Mouse (Mus musculus): ENCODE results near the gene Krt83. TPM values are rescaled to one million over a fixed set of nuclear protein-coding genes. Genes with fewer than 3 reads are reported as not detected.
"Not testable (repeated sequence)": the region's sequence is repeated elsewhere in the genome, so short reads cannot be mapped to it uniquely, and the experiment has no call there.

Krt83 gene
- not detected for total RNA-seq (2022)

GRCm38 (mm10) chr15:101491431-101491830 is at the start of gene Krt83:
Gene Krt83 (minus strand): TSS chr15:101491512.
- DNase-seq (ENCODE audit: low spot score in 2 of 2): no peak

GRCm38 (mm10) chr15:101538580-101538900 is 47.2 kb upstream of the Krt83 start:
- no peak for DNase-seq (ENCODE audit: low spot score in 2 of 2)

GRCm38 (mm10) chr15:101537864-101538579 is 46.7 kb upstream of the Krt83 start:
- no peak for DNase-seq (ENCODE audit: low spot score in 2 of 2)

- no peak for DNase-seq (ENCODE audit: low spot score in 2 of 2)
Observed at GRCm38 (mm10) chr15:101536054-101536850, 44.9 kb upstream of the Krt83 start.

- DNase-seq (ENCODE audit: low spot score in 2 of 2): no peak
Observed at GRCm38 (mm10) chr15:101532720-101533119, 41.4 kb upstream of the Krt83 start, which contains the start of gene Krt84. Gene Krt84 (minus strand): TSS chr15:101532820.

GRCm38 (mm10) chr15:101522556-101523232 is 31.4 kb upstream of the Krt83 start:
- no peak for DNase-seq (ENCODE audit: low spot score in 2 of 2)

- peak; percentile 26 to 52 for DNase-seq (ENCODE audit: low spot score in 2 of 2)
Observed at GRCm38 (mm10) chr15:101519792-101520191, 28.5 kb upstream of the Krt83 start.

GRCm38 (mm10) chr15:101517161-101517560 is 25.8 kb upstream of the Krt83 start, which contains the start of gene Gm49425:
Gene Gm49425 (minus strand): TSS chr15:101517261.
- DNase-seq (ENCODE audit: low spot score in 2 of 2): not testable (repeated sequence)

- no peak for DNase-seq (ENCODE audit: low spot score in 2 of 2)
Observed at GRCm38 (mm10) chr15:101508247-101508646, 16.9 kb upstream of the Krt83 start.

GRCm38 (mm10) chr15:101506896-101507758 is 15.8 kb upstream of the Krt83 start:
- DNase-seq (ENCODE audit: low spot score in 2 of 2): no peak

- DNase-seq (ENCODE audit: low spot score in 2 of 2): no peak
Observed at GRCm38 (mm10) chr15:101497181-101497580, 5.9 kb upstream of the Krt83 start.

- no peak for DNase-seq (ENCODE audit: low spot score in 2 of 2)
Observed at GRCm38 (mm10) chr15:101495266-101495665, 4.0 kb upstream of the Krt83 start.

- DNase-seq (ENCODE audit: low spot score in 2 of 2): no peak
Observed at GRCm38 (mm10) chr15:101494203-101494602, 2.9 kb upstream of the Krt83 start.

- DNase-seq (ENCODE audit: low spot score in 2 of 2): no peak
Observed at GRCm38 (mm10) chr15:101493713-101494112, 2.4 kb upstream of the Krt83 start.

- no peak for DNase-seq (ENCODE audit: low spot score in 2 of 2)
Observed at GRCm38 (mm10) chr15:101492718-101493117, 1.4 kb upstream of the Krt83 start.

- no peak for DNase-seq (ENCODE audit: low spot score in 2 of 2)
Observed at GRCm38 (mm10) chr15:101485911-101486635, 5.2 kb downstream of the Krt83 start.

GRCm38 (mm10) chr15:101484939-101485338 is 6.4 kb downstream of the Krt83 start:
- no peak for DNase-seq (ENCODE audit: low spot score in 2 of 2)

GRCm38 (mm10) chr15:101483646-101484045 is 7.7 kb downstream of the Krt83 start:
- DNase-seq (ENCODE audit: low spot score in 2 of 2): no peak

- no peak for DNase-seq (ENCODE audit: low spot score in 2 of 2)
Observed at GRCm38 (mm10) chr15:101482056-101482455, 9.3 kb downstream of the Krt83 start.

- no peak for DNase-seq (ENCODE audit: low spot score in 2 of 2)
Observed at GRCm38 (mm10) chr15:101479666-101480060, 11.6 kb downstream of the Krt83 start.

Measured in gastrocnemius, adult 8-10 months (tissue).